Mouse (Mus musculus) mature B cell (primary cell): ENCODE results near the gene Sftpa1.

Experiments
- in situ Hi-C: fragments of 300-500 bp; cut with MboI; formaldehyde crosslinking; loops from 2 replicates; pipeline ENCODE4 v1.14.3; 2019

The Sftpa1 gene

DNA sequence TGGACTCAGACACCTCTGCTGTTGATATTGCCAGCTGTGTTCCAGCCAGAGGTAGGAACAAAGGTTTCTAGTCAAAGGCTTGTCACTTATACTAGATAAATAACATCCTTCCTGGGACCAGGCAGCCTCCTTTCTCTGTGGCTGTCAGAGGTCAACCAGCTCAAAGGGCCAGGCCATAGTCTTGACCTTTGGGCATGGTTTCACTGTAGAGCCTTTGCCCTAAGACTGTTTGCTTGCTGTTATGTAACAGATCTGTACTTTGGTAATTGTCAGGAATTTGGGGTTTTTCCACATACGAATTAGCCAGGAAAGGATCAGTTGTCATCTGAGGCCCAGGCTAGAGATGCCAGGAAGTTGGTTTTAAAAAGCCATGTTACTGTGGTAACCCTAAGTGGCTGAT is 29.2 kb downstream of the Sftpa1 start:
- in situ Hi-C loops, result no loop called here

GRCm38 (mm10) chr14:41162663-41163062 is 31.1 kb downstream of the Sftpa1 start:
- in situ Hi-C loops, result no loop called here

GRCm38 (mm10) chr14:41167278-41167677 is 35.7 kb downstream of the Sftpa1 start:
- in situ Hi-C loops, result no loop called here

DNA sequence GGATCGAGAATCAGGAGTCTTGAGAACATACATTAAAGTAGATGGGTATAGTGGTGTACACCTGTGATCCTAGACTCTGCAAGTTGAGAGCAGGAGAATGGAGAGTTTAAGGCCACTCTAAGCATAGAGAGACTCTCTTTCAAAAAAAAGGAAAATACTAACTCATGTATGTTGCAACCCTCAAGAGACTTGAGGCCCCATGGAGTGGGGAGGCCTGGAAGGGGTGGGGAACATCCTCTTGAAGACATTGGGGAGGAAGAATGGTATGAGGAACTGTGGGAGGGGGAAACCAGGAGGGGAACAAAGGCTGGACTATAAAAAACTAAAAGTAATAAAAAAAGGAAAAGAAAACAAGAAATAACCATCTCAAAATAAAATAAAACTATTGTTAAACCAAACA is 37.0 kb downstream of the Sftpa1 start:
- in situ Hi-C loops, result no loop called here

GRCm38 (mm10) chr14:41170514-41170913 is 38.9 kb downstream of the Sftpa1 start:
- in situ Hi-C loops, result no loop called here

DNA sequence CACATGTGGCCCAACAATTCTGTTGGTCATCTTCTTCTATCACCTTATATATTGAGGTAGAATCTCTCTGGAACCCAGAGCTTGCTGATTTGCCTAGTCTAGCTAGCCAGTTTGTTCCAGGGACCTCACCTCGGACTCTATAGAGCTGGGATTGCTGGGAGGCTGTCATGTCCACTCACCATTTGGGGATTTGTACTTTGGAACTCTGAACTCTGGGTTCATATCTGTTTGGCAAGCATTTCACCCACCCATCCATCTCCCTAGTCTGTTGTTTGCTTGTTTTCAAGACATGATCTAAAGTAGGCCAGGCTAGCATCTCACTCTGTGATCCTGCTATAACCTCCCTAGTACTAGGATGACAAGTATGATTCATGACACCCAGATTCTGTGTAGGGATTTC is 43.2 kb downstream of the Sftpa1 start:
- in situ Hi-C loops, result no loop called here

DNA sequence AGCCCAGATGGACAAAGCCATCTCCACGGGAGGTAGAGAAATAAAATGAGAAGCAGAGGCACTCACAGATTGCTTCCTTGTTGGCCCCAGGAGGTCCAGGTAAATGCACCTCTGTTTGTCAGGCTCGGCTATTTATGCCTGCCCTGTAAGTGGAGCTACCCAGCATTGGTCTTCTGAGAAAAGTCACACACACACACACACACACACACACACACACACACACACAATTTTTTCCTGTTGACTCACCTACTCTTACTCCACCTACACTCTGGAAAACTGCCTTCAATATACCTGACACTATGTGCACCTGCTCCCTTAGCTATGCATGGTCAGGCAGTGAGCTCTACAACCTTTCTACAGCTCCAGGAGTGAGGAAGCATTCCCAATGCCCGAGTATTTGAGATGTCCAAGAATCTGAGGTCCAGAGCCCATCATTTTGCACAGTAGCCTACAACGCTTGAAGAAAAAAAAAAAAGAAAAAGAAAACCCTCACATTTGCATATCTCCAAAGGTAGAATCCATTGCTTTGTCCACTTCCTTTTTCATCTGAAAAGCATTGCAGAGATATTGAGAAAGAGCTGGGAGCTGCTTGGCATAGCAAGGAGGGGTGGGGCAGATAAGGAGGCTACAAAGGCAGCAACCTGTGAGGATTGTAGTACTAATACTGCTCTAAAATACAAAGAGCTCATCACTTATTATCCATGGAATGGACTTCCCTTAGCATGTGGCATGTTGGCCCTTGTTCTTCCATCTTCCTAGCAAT is 53.7 kb downstream of the Sftpa1 start, which contains the start of gene Sftpd:
TSS of gene Sftpd (minus strand) at position 91 of the 763 bp plus-strand sequence.
- in situ Hi-C loops, result no loop called here
